Mouse (Mus musculus) left cerebral cortex, adult 8-10 months (tissue): ENCODE data around the gene Stk36. TPM values are rescaled to one million over a fixed set of nuclear protein-coding genes. Genes with fewer than 3 reads are reported as not detected.

Experiments
- DNase-seq, 2 experiments: peaks; one replicate each; pipeline ENCODE4 v3.0.0; 2022; ENCODE audit warnings: low spot score in 2 of 2
- microRNA-seq, 2 experiments: library from miRNA; unstranded; fragments of <30 nt; microRNA quantifications; one replicate each; pipeline ENCODE4 v1.2.0; 2022
- total RNA-seq, 4 experiments: library from RNA; stranded (reverse); gene quantifications; 2 replicates each; pipeline ENCODE4 v1.2.4; 2022

Stk36 gene
- total RNA-seq, 4 experiments from 2014 or later = 3.4 to 7.4 (median 5.8) TPM

DNA sequence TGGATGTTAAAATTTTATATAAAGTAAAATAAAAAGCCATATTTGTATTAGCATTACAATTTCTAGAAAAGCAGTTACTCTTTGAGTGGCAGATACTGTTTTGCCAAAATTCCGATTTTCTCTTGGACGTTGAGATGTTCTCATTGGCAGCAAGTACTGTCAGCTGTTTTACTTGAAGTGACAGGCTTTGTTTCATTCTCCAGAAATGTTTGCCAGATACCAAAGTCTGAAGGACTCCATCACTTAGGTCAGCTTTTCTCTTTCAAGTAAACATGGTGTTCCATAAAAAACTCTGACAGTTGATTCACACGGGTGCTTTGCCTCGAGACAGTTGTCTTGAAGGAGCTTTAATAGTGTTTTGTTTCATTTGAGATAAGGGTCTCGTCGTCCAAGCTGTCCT lies 63.9 kb downstream of the Stk36 start:
- DNase-seq = no peak

DNA sequence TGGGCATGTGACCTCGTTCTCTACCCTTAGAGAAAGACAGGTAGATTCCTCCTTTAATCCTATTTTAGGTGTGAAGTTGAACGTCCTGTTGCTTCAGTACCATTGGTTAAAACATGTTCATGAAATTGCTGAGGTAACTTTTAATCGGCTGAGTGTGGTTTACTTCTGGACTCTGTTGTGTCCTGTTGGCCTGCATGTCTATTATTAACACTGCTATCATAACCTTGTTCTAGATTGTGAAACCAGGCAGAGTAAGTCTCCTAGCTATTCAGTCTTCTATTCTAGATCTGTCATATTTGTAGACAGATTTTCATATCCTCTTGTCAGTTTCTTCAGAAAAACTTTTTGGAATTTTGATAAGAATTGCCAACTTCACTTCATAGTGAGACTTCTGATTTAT lies 67.1 kb downstream of the Stk36 start:
- DNase-seq = no peak

DNA sequence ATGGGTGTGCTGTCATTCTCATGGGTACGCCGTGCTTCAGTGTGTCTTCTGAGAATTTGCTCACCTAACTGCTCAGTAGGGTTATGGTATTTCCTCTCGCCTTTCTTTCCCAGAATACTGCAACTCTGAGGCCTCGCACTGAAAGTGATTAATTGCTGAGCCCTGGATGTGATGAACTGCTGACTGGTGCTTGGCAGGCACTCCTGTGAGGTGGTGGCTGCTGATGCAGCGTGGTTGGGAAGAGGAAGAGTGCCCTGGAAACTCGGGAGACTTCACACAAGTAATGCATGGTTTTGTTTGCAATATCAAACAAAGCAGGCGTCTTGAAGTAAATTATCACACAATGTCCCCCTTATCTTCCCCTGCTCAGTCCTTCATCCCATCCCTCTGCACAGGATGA lies 71.5 kb downstream of the Stk36 start:
- DNase-seq = no peak

DNA sequence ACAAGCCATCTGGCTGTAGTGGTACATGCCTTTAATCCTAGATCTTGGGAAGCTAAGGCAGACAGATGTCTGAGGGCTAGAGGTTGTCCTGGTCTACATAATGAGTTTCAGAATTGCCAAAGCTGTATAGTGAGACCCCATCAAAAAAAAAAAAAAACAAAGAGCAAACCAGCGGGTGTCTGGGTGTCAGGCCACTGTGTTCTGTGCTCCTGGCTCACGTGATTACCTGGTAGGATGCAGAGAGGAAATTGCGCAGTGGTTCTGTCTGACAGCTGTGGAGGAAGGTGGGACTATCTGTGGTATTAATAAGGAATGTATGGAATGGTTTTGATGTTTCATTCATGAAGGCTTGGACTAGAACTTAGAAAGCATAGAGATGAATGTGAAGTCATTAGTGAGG lies 75.6 kb downstream of the Stk36 start:
- no peak for DNase-seq

DNA sequence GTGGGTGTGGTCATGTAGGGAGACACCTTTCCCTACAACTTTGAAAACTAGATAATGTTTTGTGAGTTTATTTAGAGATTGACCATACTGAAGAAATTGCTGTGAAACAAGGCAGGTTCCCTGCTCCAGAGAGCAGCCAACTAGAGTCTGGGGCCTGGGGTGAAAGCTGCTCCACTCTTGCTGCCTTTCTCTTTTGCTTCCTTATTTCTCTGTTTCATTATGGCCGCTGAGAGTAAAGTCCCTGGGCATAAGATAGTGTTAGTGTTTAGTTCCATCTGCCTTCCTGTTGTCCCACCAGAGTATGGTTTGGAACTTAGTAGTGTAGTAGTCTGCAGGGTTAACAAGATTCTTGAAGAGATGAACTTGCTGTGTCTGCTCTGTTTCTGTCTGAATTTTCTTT lies 76.6 kb downstream of the Stk36 start:
- no peak for DNase-seq

Small RNAs within 50 kb of the gene (microRNA-seq; reads per million reads assigned to microRNA genes)
- gene Gm25035 = 0 reads per million in 2 experiments

Other genes with a start within 250 kb of the Stk36 start
- 1 to 10 TPM; 1.4 to 2.5 (median 1.8) TPM for gene Catip, start 239.3 kb upstream of the Stk36 start, total RNA-seq
- gene Slc11a1, start 226.2 kb upstream of the Stk36 start, total RNA-seq = 10 to 100 TPM in 2 of 4 experiments, 1 to 10 TPM in 2; 3.8 to 35.1 (median 15.5) TPM
- gene Ctdsp1, start 209.9 kb upstream of the Stk36 start, total RNA-seq = 10 to 100 TPM; 27.2 to 33.7 (median 29.5) TPM
- under 1 TPM; 0.57 to 0.74 (median 0.64) TPM for gene Vil1, start 192.1 kb upstream of the Stk36 start, total RNA-seq
- 10 to 100 TPM; 22.3 to 25.7 (median 24.0) TPM for gene Cnot9, start 95.4 kb upstream of the Stk36 start, total RNA-seq
- 10 to 100 TPM; 11.3 to 14.4 (median 12.8) TPM for gene Plcd4, start 58.6 kb upstream of the Stk36 start, total RNA-seq
- gene Usp37, start 57.2 kb upstream of the Stk36 start, total RNA-seq = 10 to 100 TPM; 22.2 to 26.1 (median 22.4) TPM
- 10 to 100 TPM; 31.2 to 34.2 (median 32.2) TPM for gene Zfp142, start 13.2 kb upstream of the Stk36 start, total RNA-seq
- 10 to 100 TPM; 18.5 to 22.5 (median 22.1) TPM for gene Bcs1l, start 13.2 kb upstream of the Stk36 start, total RNA-seq
- 10 to 100 TPM; 63.6 to 68.4 (median 65.9) TPM for gene Rnf25, start within 50 bp of the Stk36 start, total RNA-seq
- 10 to 100 TPM; 19.3 to 22.4 (median 20.5) TPM for gene Ttll4, start 60.3 kb downstream of the Stk36 start, total RNA-seq
- 1 to 10 TPM; 6.5 to 8.5 (median 7.8) TPM for gene Cyp27a1, start 112.1 kb downstream of the Stk36 start, total RNA-seq
- gene Prkag3, start 147.8 kb downstream of the Stk36 start, total RNA-seq = under 1 TPM; 0.13 to 0.64 (median 0.48) TPM
- gene Wnt6, start 170.4 kb downstream of the Stk36 start, total RNA-seq = 1 to 10 TPM; 2.4 to 3.7 (median 2.5) TPM
- gene Wnt10a, start 190.1 kb downstream of the Stk36 start, total RNA-seq = 10 to 100 TPM; 11.0 to 11.8 (median 11.2) TPM